Mouse (Mus musculus) C2C12 (cell line): ENCODE measurements at regions not wholly inside any gene's neighbourhood (a gene's known extent, or its start where the extent isn't known, plus 50 kb on each side); places are given as distances from the start of the nearest gene placed in this dataset.

Experiments
- H3K27me3 ChIP-seq: one replicate; pipeline ENCODE4 v1.6.1; 2011; ENCODE audit not compliant: control insufficient read depth, insufficient read depth, insufficient read length
- H3K36me3 ChIP-seq: one replicate; pipeline ENCODE4 v1.6.1; 2011; ENCODE audit not compliant: control insufficient read depth, insufficient read depth
- H3K4me3 ChIP-seq: one replicate; pipeline ENCODE4 v1.5.1; 2011; ENCODE audit warnings: mild to moderate bottlenecking, control low read depth; ENCODE audit not compliant: poor library complexity, insufficient read depth, severe bottlenecking
- H3K79me2 ChIP-seq: one replicate; pipeline ENCODE4 v1.6.1; 2011; ENCODE audit not compliant: control insufficient read depth, insufficient read depth
- H3K79me3 ChIP-seq: one replicate; pipeline ENCODE4 v1.6.1; 2011; ENCODE audit warnings: low read depth, control low read depth
- H3ac ChIP-seq: one replicate; pipeline ENCODE3; 2011; ENCODE audit warnings: low read depth; ENCODE audit not compliant: control insufficient read depth, insufficient read length
- CEBPB ChIP-seq: IDR thresholded peaks from one replicate; pipeline ENCODE4 v1.6.1; 2011; ENCODE audit warnings: low read depth, mild to moderate bottlenecking, control low read depth, moderate library complexity
- CTCF ChIP-seq: IDR thresholded peaks from one replicate; pipeline ENCODE4 v1.5.1; 2011; ENCODE audit not compliant: control insufficient read depth, insufficient read depth, insufficient read length
- FOSL1 ChIP-seq: IDR thresholded peaks from one replicate; pipeline ENCODE4 v1.8.0; 2011; ENCODE audit warnings: mild to moderate bottlenecking, low read length; ENCODE audit not compliant: poor library complexity, insufficient read depth, severe bottlenecking
- MAX ChIP-seq: IDR thresholded peaks from one replicate; pipeline ENCODE4 v1.6.1; 2011; ENCODE audit warnings: mild to moderate bottlenecking, control low read depth
- MYOD1 ChIP-seq: IDR thresholded peaks from one replicate; pipeline ENCODE4 v1.6.1; 2011; ENCODE audit warnings: low read depth; ENCODE audit not compliant: control insufficient read depth, insufficient read length
- MYOG ChIP-seq: IDR thresholded peaks from one replicate; pipeline ENCODE4 v1.6.1; 2011; ENCODE audit not compliant: control insufficient read depth, insufficient read length; ENCODE audit errors: extremely low read depth
- USF1 ChIP-seq: IDR thresholded peaks from one replicate; pipeline ENCODE4 v1.6.1; 2011; ENCODE audit warnings: low read depth, mild to moderate bottlenecking, control low read depth, moderate library complexity

GRCm38 (mm10) chr8:82229883-82230282 lies 173.1 kb downstream of the Il15 start:
- Histone ChIP-seq H3K36me3 (no peaks in the 10 kb centered on the region), H3K27me3 (no peaks in the 10 kb centered on the region), H3K79me3 (no peaks in the 10 kb centered on the region), H3K79me2 (no peaks in the 10 kb centered on the region), H3ac (no peak overlapping the region), H3K4me3 (no peak overlapping the region)
- TF ChIP-seq MYOD1 (no peak), MYOG (no peak), USF1 (no peak), CTCF (no peak), FOSL1 (no peak), MAX (no peak), CEBPB (no peak)

GRCm38 (mm10) chr8:82201746-82202145 lies 201.3 kb downstream of the Il15 start:
- Histone ChIP-seq H3ac (no peak overlapping the region), H3K27me3 (no peaks in the 10 kb centered on the region), H3K4me3 (no peak overlapping the region), H3K36me3 (no peaks in the 10 kb centered on the region), H3K79me3 (no peaks in the 10 kb centered on the region), H3K79me2 (no peaks in the 10 kb centered on the region)
- no peak for TF ChIP-seq FOSL1
- TF ChIP-seq USF1 = no peak
- no peak for TF ChIP-seq MAX
- no peak for TF ChIP-seq MYOD1
- no peak for TF ChIP-seq MYOG
- no peak for TF ChIP-seq CEBPB
- TF ChIP-seq CTCF = no peak

- H3K79me3 ChIP-seq = no peaks in the 10 kb centered on the region
- no peaks in the 10 kb centered on the region for H3K27me3 ChIP-seq
- H3ac ChIP-seq = no peak overlapping the region
- H3K4me3 ChIP-seq = no peak overlapping the region
- H3K79me2 ChIP-seq = no peaks in the 10 kb centered on the region
- no peaks in the 10 kb centered on the region for H3K36me3 ChIP-seq
- TF ChIP-seq FOSL1 (no peak), USF1 (no peak), MYOD1 (no peak), CEBPB (no peak), MYOG (no peak), CTCF (no peak), MAX (no peak)
Measured at GRCm38 (mm10) chr8:82200176-82200575, 202.8 kb downstream of the Il15 start.

- H3K4me3 ChIP-seq = no peak overlapping the region
- no peaks in the 10 kb centered on the region for H3K79me2 ChIP-seq
- no peaks in the 10 kb centered on the region for H3K36me3 ChIP-seq
- H3K27me3 ChIP-seq = no peaks in the 10 kb centered on the region
- no peak overlapping the region for H3ac ChIP-seq
- TF ChIP-seq CEBPB = no peak
- TF ChIP-seq MYOD1 = no peak
- no peak for TF ChIP-seq MYOG
- TF ChIP-seq MAX = no peak
- no peak for TF ChIP-seq USF1
- no peak for TF ChIP-seq CTCF
- no peak for TF ChIP-seq FOSL1
- no peaks in the 10 kb centered on the region for H3K79me3 ChIP-seq
Measured at GRCm38 (mm10) chr8:82196504-82196903, 206.5 kb downstream of the Il15 start.

- Histone ChIP-seq H3K79me2 (no peaks in the 10 kb centered on the region), H3ac (no peak overlapping the region), H3K27me3 (no peaks in the 10 kb centered on the region), H3K79me3 (no peaks in the 10 kb centered on the region), H3K36me3 (no peaks in the 10 kb centered on the region), H3K4me3 (no peak overlapping the region)
- TF ChIP-seq CEBPB = no peak
- no peak for TF ChIP-seq CTCF
- TF ChIP-seq FOSL1 = no peak
- TF ChIP-seq MAX = no peak
- no peak for TF ChIP-seq MYOD1
Measured at GRCm38 (mm10) chr8:82195112-82195511, 207.9 kb downstream of the Il15 start.

- TF ChIP-seq MYOG (no peak), MAX (no peak)
- H3K4me3 ChIP-seq = no peak overlapping the region
- H3K79me2 ChIP-seq = no peaks in the 10 kb centered on the region
- no peaks in the 10 kb centered on the region for H3K36me3 ChIP-seq
- H3ac ChIP-seq = no peak overlapping the region
- no peaks in the 10 kb centered on the region for H3K79me3 ChIP-seq
- no peaks in the 10 kb centered on the region for H3K27me3 ChIP-seq
Measured at GRCm38 (mm10) chr8:82191011-82191410, 212.0 kb downstream of the Il15 start.
